Mouse (Mus musculus) natural killer cell, adult 2 months (primary cell): Measurements from ENCODE around the gene Lxn.

Experiments used
- DNase-seq, 2 experiments: peaks; one replicate each; pipeline ENCODE4 v3.0.0; 2022; ENCODE audit warnings: low spot score in 2 of 2

The Lxn gene

GRCm38 (mm10) chr3:67463450-67464372 lies at the start of gene Lxn:
Gene Lxn (minus strand): TSS chr3:67463926.
- DNase-seq: peak in 1 of 2 experiments; percentile 3

DNA sequence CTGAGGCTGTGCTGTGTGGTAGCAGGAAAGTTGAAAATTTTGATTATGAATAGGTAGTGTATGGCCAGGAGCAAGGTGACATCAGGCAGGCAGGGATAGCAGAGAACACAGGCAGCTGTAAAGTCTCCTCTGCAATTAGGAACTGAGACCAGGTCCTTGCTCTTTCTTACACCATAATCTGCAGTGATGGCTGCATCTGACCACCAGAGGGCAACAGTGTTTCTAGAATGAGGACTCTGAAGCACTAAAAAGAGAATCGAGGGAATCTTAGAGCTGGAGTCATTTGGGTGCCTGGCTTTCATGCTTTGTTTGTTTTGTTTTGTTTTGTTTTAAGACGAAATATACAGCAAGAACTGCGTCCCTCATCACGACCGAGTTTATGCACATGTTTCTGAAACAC lies 49.1 kb upstream of the Lxn start:
- peak; percentile 4 to 67 for DNase-seq

DNA sequence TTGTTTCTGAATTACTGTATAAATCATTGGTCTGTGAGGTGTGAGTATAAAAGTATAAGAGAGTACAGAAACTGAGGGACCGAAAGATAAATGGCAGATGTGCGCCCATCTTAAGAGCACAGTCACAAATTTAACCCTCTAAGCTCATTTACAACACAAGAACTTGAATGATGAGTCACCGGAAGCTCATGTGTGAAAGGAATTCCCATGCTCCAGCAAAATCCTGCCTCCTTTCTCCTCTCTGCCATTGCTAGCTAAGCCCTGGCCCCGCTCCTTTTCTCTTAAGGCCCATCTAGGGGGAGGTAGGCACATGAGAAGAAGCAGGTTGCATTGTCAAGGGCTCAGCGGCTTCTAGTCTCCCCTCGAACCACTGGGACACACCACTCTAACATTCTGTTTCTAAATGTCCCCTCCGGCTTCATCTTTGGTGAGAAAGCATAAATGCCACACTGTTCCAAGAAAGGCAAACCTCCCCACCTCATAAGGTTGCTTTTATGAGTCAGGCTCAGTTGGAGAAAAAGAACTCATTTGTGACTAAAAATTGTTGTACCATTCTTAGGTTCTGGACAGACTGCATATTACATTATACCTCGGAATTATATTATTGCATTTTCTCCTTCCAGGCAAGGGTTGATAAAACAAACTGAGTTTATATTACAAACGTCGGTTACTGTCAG lies 44.6 kb upstream of the Lxn start:
- no peak for DNase-seq

DNA sequence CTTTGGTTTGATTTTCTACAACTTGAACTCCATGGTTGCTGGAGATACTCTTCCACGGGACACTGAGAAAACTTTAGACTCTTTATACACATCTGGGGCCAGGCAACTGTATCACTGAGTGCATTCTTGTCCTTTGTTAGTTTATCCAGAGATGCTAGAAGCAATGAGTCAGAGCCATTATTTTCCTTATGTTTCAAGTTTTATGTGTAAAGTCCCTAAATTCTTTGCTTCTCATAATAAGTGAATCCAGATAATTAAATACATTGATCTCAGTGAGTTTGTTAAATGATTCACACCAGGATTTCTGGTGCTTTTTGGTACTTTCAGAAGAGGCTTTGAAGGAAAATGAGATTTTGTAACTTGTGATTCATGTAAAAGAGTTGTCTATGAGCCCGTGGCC lies 41.6 kb upstream of the Lxn start:
- DNase-seq: no peak

- no peak for DNase-seq
Observed at GRCm38 (mm10) chr3:67503878-67504277, 40.2 kb upstream of the Lxn start.

- no peak for DNase-seq
Observed at GRCm38 (mm10) chr3:67499406-67499791, 35.7 kb upstream of the Lxn start.

DNA sequence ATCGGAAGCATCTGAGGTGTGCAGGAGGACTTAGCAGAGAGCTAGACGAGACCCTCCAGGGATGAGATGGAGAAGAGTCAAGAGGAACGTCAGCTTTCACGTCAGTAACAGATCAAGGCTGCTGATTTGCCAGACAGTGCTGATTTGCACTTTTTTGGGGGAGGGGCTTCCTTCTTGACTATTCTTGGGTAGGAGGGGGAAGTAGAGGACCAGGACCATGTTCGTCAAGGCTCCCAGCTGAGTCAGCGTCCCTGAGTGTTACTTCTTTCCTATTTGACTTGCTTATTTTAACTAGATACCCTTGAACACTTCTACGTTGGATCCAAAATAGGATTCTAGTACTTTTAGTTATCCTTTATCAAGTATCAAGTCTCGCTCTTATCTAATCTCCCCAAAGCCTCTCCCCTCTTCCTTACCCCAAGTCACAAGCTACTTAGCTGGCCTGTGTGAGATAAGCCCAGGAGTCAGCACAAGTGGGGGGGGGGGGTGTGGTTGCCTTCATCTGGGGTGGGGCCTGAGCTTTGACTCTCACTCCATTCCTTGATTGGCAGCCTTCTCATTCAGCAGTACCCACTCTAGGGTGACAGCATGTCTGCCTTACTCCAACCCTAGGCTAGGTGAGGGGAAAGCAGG lies 35.2 kb upstream of the Lxn start:
- DNase-seq: no peak

- DNase-seq: peak in 1 of 2 experiments; percentile 17
Observed at GRCm38 (mm10) chr3:67497998-67498397, 34.3 kb upstream of the Lxn start.

DNA sequence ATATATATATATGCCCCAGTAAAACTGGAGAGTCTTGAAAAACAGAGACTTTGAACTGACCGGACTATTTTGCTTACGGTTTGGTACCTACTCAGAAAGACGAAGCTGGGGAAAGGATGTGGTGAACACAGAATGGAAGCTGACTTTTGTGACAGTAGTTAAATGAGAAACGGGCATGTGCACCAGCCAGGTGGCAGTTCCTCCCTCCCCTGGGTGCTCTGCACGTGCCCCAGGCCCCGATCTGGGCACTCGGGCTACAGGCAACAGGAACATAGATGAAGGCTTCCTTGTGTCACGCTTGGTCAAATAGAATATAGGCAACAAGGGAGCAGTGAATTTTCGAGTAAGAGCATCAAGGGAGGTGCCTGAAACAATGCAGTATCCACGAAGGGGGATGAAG lies 32.6 kb upstream of the Lxn start:
- DNase-seq: peak in 1 of 2 experiments; percentile 9

DNA sequence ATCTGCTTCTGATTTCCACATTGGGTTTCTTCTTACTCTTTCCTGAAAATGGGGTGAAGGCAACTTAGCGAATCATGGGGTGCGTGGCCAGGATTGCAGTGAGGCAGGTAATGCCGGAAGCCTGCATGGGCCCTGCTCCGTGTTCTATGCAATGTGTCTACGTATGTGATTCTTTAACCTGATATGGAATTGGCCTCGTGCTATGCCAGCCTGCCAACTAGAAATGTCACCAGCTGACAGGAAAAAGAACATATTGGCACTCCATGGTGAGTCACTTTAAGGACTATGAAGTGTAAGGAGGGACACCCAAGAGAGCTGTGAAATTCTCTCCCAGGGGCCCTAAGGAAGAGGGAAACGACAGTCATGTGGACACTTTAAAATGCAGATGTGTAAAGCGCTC lies 29.4 kb upstream of the Lxn start:
- DNase-seq: no peak

DNA sequence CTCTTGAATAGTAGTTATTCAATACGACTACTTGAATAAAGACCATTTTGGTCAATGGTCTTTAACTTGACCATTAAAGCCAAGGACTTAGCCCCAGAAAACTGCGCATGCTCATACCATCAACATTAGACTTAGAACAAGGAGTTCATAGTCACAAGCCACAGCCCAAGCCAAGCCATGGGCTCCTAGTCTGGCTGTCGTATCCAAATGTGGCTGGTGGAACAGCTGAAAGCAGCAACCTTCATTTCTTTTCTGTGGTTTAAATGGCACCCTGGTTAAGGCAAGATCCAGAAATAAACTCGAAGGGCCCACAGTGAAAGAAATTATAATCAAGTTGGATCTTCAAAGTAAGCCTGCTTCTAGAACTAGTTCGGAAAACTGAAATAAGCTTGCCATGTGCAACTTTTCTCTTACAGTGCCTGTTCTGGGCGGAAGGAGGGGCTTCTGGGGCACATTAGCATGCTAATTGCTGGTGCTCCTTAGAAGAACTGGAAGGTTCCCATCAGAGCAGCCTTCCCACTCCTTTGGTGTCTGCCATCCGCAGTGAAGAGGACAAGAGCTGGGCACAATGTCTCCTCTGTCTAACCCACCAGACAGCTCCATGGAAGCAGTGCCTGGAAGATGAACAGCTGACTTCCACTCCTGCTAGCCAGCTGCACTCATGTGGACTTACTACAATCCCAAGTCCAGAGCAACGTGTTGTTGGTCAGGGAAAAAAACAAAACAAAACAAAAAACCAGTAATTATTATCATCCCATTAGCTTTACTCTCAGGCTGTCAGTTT lies 28.6 kb upstream of the Lxn start:
- DNase-seq: no peak

DNA sequence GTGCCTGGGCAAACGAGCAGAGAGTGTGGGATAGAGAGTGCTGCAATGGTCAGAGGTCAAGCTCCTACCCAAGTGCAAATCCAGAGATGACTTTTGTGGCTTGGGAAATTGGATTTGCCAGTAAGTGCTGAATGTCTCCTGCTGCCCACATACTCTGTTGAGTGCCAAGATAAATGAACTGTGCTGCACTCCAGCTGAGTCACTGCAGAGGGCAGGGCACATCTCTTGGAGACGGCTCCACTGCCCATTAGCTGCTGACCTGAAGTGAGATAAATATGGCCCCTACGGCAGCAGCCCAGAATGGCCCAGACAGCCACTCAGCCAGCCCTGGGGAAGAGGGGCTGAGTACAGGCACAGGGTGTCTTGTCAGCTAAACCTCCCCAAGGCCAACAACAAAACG lies 26.4 kb upstream of the Lxn start:
- no peak for DNase-seq

DNA sequence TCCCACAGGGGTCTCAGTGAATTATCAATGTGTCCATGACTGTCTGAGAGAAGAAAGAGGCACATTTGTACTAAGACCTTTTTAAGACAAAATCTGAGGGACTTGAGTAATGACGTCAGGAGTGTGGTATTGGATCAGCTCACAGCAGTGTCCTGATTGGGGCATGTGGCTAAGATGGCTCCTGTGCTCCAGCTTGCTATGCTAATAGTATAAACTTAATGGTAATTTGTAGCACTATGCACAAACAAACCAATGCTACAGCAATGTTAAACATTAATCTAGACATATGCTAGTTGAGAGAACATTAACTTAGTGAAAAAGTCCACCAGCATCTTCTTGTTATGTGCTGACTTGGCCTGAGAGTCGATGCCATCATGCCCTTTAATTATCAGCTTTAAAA lies 21.5 kb upstream of the Lxn start:
- DNase-seq: no peak

DNA sequence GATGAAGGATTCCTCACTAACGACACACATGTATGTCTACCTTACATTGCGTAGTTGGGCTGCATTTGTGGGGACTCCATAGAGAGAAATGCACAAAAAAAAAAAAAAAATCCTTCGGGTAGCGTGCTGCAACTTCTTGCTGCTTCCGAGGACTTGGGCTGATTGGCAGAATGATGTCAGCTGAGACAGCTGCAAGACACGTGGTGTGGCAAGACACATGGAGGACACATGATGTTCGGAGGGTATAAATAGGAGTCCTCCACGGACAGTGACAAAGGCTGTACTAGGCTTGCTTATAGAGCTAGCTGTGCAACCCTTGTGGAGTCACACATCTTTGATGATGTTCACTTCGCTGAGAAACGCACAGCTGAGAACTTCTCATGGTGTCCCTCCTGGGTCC lies 18.7 kb upstream of the Lxn start:
- DNase-seq: no peak

GRCm38 (mm10) chr3:67479806-67480205 lies 16.1 kb upstream of the Lxn start:
- no peak for DNase-seq

GRCm38 (mm10) chr3:67473438-67473837 lies 9.7 kb upstream of the Lxn start:
- DNase-seq: no peak

DNA sequence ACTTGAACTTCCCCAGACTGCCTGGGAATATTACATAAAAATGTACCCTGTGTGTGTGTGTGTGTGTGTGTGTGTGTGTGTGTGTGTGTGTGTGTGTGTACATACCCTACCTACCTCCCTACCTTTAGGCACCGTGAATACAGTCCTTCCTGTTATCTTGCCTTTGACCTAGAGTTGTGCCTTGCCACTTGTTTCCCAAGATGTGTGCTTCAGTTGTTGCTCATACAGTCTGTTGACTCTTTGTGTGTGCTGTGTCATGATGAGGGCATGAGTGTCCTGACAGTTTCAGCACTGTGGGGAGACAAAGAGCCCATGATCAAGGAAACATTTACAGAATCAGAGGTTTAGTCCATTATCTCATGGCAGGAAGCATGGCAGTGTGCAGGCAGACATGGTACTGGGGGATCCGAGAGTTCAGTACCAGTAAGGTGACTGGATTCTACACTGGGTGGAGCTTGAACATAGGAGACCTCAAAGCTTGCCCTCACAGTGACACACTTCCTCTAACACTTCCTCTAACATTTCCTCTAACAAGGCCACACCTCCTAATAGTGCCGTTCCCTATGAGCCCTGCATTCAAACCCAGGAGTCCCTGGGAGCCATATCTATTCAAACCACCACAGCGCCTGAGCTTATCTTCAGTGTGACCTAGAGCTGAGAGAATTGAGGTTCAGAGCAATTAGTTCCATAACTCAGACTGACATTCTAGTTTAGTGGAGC lies 7.8 kb upstream of the Lxn start:
- no peak for DNase-seq

DNA sequence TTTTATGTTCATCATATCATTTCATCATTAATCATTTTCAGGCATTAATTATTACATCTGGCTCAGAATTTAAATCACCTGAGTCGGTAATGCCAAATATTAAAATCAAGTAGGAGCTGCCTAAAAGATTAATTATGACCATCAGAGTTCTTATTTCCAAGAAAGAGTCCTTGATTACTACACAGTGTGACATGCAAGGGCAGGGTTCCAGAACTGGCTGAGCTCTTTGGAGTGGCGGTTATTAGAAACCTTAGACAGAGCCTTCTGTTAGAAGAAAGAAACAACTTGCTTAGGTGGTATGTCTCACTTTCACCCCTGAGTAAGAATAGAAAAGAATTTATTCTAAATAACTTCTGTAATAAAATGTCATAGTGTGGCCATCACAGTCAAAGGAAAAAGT lies 3.6 kb upstream of the Lxn start:
- no peak for DNase-seq

GRCm38 (mm10) chr3:67466576-67466975 lies 2.9 kb upstream of the Lxn start:
- DNase-seq: no peak

GRCm38 (mm10) chr3:67463001-67463400 lies 725 bp downstream of the Lxn start:
- no peak for DNase-seq

DNA sequence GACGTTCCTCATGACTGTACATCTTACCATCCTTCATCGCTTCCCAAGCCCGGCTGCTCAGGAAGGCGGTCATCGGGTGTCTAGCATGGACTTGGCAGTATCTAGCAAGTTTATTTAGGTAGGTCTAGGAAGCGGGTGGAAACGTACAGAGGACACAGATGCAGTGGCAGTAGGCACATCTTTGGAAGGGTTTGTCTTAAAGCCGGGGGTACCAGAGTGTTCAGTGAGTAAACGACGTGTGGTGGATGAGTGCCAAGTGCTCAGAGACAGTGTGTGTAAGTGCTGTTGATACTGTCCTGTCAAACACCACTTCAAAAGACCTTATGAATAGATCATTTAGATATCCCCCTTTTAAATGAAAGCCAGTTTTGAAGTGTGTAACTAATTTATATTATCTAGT lies 1.1 kb downstream of the Lxn start:
- no peak for DNase-seq
